In genomic region chr17:55957726-55958583, GRCm38 (mm10) we compare ENCODE assay signal across 8 mouse cellular contexts. TPM values are rescaled to one million over a fixed set of nuclear protein-coding genes. Genes with fewer than 3 reads are reported as not detected.
A peak's percentile ranks its signal among the peaks of the same experiment; 100 is the strongest.
DNase-seq lines count a peak whose midpoint lies in the region; ATAC-seq and TF ChIP-seq lines count a peak whose summit lies in the region.

No protein-coding gene starts in this region.

- H3K9me3 ChIP-seq in G1E (replicated peaks): no peaks in the 10 kb centered on the region
- H3K9me3 ChIP-seq in forebrain, embryonic 15.5 days: no peaks in the 10 kb centered on the region
- H3K9me3 ChIP-seq in liver, postnatal 0 days (ENCODE audit: low read length): no peaks in the 10 kb centered on the region

- DNase-seq in kidney, adult 11 months: peak; percentile 4
- DNase-seq in kidney, adult 18-20 months: no peak
- no peak for DNase-seq in G1E (ENCODE audit: low spot score)
- DNase-seq in liver, postnatal 0 days: no peak
- DNase-seq in right cerebral cortex, postnatal 25 days: no peak
- no peak for DNase-seq in gastrocnemius, postnatal 25 days
- DNase-seq in layer of hippocampus, postnatal 36 days: no peak

- peak overlapping the region; percentile 97 for H3K27ac ChIP-seq in forebrain, embryonic 15.5 days (replicated peaks)
- H3K27ac ChIP-seq in liver, postnatal 0 days (ENCODE audit: low read depth): peak overlapping the region; percentile 89

- TF ChIP-seq CTCF in G1E (IDR thresholded peaks at IDR 0.05; ENCODE audit: low read depth, low read length): no peak
- no peak for TF ChIP-seq CTCF in liver, postnatal 0 days (IDR thresholded peaks at IDR 0.05; ENCODE audit: low read depth)

- peak overlapping the region; percentile 66 for H3K4me2 ChIP-seq in forebrain, embryonic 15.5 days (replicated peaks)
- H3K4me2 ChIP-seq in liver, postnatal 0 days (ENCODE audit: low read depth, low read length): peak overlapping the region; percentile 74

- no peak for TF ChIP-seq EP300 in liver, postnatal 0 days (IDR thresholded peaks at IDR 0.05; ENCODE audit: low read depth)

- WGBS in forebrain, embryonic 15.5 days: 83% methylated on average over 13 of the region's 13 CpGs
- WGBS in liver, postnatal 0 days (ENCODE audit: insufficient replicate concordance): 66% methylated on average over 13 of the region's 13 CpGs

- H3K27me3 ChIP-seq in G1E (ENCODE audit: insufficient read depth, low read length): peaks cover 14% of the 10 kb centered on the region
- H3K27me3 ChIP-seq in forebrain, embryonic 15.5 days: 0 out of 2 replicates have a peak, but pooled peaks cover 3% of the 10 kb centered on the region
- H3K27me3 ChIP-seq in liver, postnatal 0 days (ENCODE audit: insufficient read depth, low read length): no peaks in the 10 kb centered on the region

- H3K36me3 ChIP-seq in G1E (replicated peaks): peaks cover 40% of the 10 kb centered on the region
- peaks cover 8% of the 10 kb centered on the region; the same call in 1 of the 2 replicates for H3K36me3 ChIP-seq in forebrain, embryonic 15.5 days
- peaks cover 10% of the 10 kb centered on the region for H3K36me3 ChIP-seq in liver, postnatal 0 days (replicated peaks; ENCODE audit: insufficient read depth, low read length)

- H3K4me1 ChIP-seq in G1E (ENCODE audit: insufficient read depth, low read depth, low read length): peaks cover 60% of the 10 kb centered on the region
- H3K4me1 ChIP-seq in forebrain, embryonic 15.5 days: peaks cover 40% of the 10 kb centered on the region
- H3K4me1 ChIP-seq in liver, postnatal 0 days (ENCODE audit: insufficient read depth): peaks cover 23% of the 10 kb centered on the region

- no peak for ATAC-seq in G1E (ENCODE audit: extremely low read depth, insufficient number of reproducible peaks, low FRiP score, poor library complexity, severe bottlenecking)
- no peak for ATAC-seq in forebrain, embryonic 15.5 days (replicated peaks)
- no peak for ATAC-seq in liver, postnatal 0 days

- peak overlapping the region; percentile 71 for H3K4me3 ChIP-seq in G1E (ENCODE audit: low read depth, low read length)
- H3K4me3 ChIP-seq in forebrain, embryonic 15.5 days: peak overlapping the region; percentile 55
- peak overlapping the region; percentile 55 for H3K4me3 ChIP-seq in liver, postnatal 0 days (ENCODE audit: low read depth, low read length)

- peak overlapping the region; percentile 54 for H3K9ac ChIP-seq in forebrain, embryonic 15.5 days (replicated peaks)
- H3K9ac ChIP-seq in liver, postnatal 0 days (replicated peaks): peak overlapping the region; percentile 59; the same call in 1 of the 2 replicates

RNA-seq across cellular contexts. Expression of gene Yju2, which starts 0.9 kb away (rescaled TPM):
- total RNA-seq in G1E (2014; fragmentation: Nextera tagmentation) (8.3 and 12.6 TPM in 2 replicates), G1E (2017) (16.7 and 18.1 TPM in 2 replicates)
- polyA plus RNA-seq in G1E (2012): 27.8 and 33.5 TPM in 2 replicates
- polyA plus RNA-seq in forebrain, embryonic 15.5 days (2015; fragmentation: Nextera tagmentation; extraction: Ambion mirVana): 25.2 and 27.8 TPM in 2 replicates
- 6.3 and 7.1 TPM in 2 replicates for polyA plus RNA-seq in liver, postnatal 0 days (2015; fragmentation: Nextera tagmentation; extraction: Ambion mirVana)
- total RNA-seq in gastrocnemius, postnatal 25 days (2021): 1 to 10 TPM; 7.8 TPM
- 10 to 100 TPM; 17.4 to 20.5 TPM for total RNA-seq in layer of hippocampus, postnatal 36 days (2021)

RNA-seq across cellular contexts. Expression of gene Ebi3, which starts 5.5 kb away (rescaled TPM):
- total RNA-seq in G1E (2014; fragmentation: Nextera tagmentation) (0.63 and 0.98 TPM in 2 replicates), G1E (2017) (1.6 and 2.0 TPM in 2 replicates)
- polyA plus RNA-seq in G1E (2012): 2.5 and 2.6 TPM in 2 replicates
- 3.1 and 3.9 TPM in 2 replicates for polyA plus RNA-seq in forebrain, embryonic 15.5 days (2015; fragmentation: Nextera tagmentation; extraction: Ambion mirVana)
- polyA plus RNA-seq in liver, postnatal 0 days (2015; fragmentation: Nextera tagmentation; extraction: Ambion mirVana): 10.0 and 10.5 TPM in 2 replicates
- under 1 TPM in 1 of 2 experiments, not detected in 1; 0.31 TPM for total RNA-seq in gastrocnemius, postnatal 25 days (2021)
- 1 to 10 TPM; 1.1 to 1.2 TPM for total RNA-seq in layer of hippocampus, postnatal 36 days (2021)

RNA-seq across cellular contexts. Expression of gene Zfp119b, which starts 8.7 kb away (rescaled TPM):
- total RNA-seq in G1E (2014; fragmentation: Nextera tagmentation) (2.2 and 4.2 TPM in 2 replicates), G1E (2017) (7.8 and 10.0 TPM in 2 replicates)
- 0.22 and 0.39 TPM in 2 replicates for polyA plus RNA-seq in G1E (2012)
- polyA plus RNA-seq in forebrain, embryonic 15.5 days (2015; fragmentation: Nextera tagmentation; extraction: Ambion mirVana): 6.9 and 7.9 TPM in 2 replicates
- polyA plus RNA-seq in liver, postnatal 0 days (2015; fragmentation: Nextera tagmentation; extraction: Ambion mirVana): 3.8 and 4.4 TPM in 2 replicates
- total RNA-seq in gastrocnemius, postnatal 25 days (2021): 1 to 10 TPM; 3.0 to 3.1 TPM
- 1 to 10 TPM; 3.4 to 5.4 TPM for total RNA-seq in layer of hippocampus, postnatal 36 days (2021)

RNA-seq across cellular contexts. Expression of gene Shd, which starts 12.3 kb away (rescaled TPM):
- not detected in 2 replicates for total RNA-seq in G1E (2014; fragmentation: Nextera tagmentation)
- 0.58 TPM in 1 of 2 replicates, not detected in the other for total RNA-seq in G1E (2017)
- polyA plus RNA-seq in G1E (2012): 0.33 and 0.59 TPM in 2 replicates
- polyA plus RNA-seq in forebrain, embryonic 15.5 days (2015; fragmentation: Nextera tagmentation; extraction: Ambion mirVana): 118 and 121 TPM in 2 replicates
- polyA plus RNA-seq in liver, postnatal 0 days (2015; fragmentation: Nextera tagmentation; extraction: Ambion mirVana): 0.26 and 0.34 TPM in 2 replicates
- under 1 TPM in 1 of 2 experiments, not detected in 1; 0.28 TPM for total RNA-seq in gastrocnemius, postnatal 25 days (2021)
- total RNA-seq in layer of hippocampus, postnatal 36 days (2021): 10 to 100 TPM; 24.4 to 26.8 TPM

RNA-seq across cellular contexts. Expression of gene Fsd1, which starts 28.4 kb away (rescaled TPM):
- total RNA-seq in G1E (2014; fragmentation: Nextera tagmentation): not detected in 2 replicates
- 0.27 TPM in 1 of 2 replicates, not detected in the other for total RNA-seq in G1E (2017)
- polyA plus RNA-seq in G1E (2012): not detected in 2 replicates
- polyA plus RNA-seq in forebrain, embryonic 15.5 days (2015; fragmentation: Nextera tagmentation; extraction: Ambion mirVana): 127 and 151 TPM in 2 replicates
- not detected in 2 replicates for polyA plus RNA-seq in liver, postnatal 0 days (2015; fragmentation: Nextera tagmentation; extraction: Ambion mirVana)
- not detected for total RNA-seq in gastrocnemius, postnatal 25 days (2021)
- total RNA-seq in layer of hippocampus, postnatal 36 days (2021): 10 to 100 TPM; 70.1 to 75.8 TPM
